Mouse (Mus musculus): ENCODE data around the gene Gm10413. TPM values are rescaled to one million over a fixed set of nuclear protein-coding genes. Genes with fewer than 3 reads are reported as not detected.
"Not testable (repeated sequence)": the region's sequence is repeated elsewhere in the genome, so short reads cannot be mapped to it uniquely, and the experiment has no call there.

Gm10413 gene
- polyA plus RNA-seq (2012; rRNA removed) = not detected in 2 replicates
- not detected in 2 replicates for polyA plus RNA-seq (2014; fragmentation: Nextera tagmentation; extraction: Ambion mirVana)

GRCm38 (mm10) chr14:3394793-3395192 lies at the start of gene Gm10413:
Gene Gm10413, plus strand, starts transcription at chr14:3395093.
- H3K27me3 ChIP-seq (ENCODE audit: control insufficient read depth, insufficient read depth, low read length); ATAC-seq (ENCODE audit: insufficient read depth): not testable (repeated sequence)
- no CpG with 5 or more reads among the region's 2 CpGs for WGBS (ENCODE audit: insufficient replicate concordance)

GRCm38 (mm10) chr14:3412314-3412713 lies 17.4 kb downstream of the Gm10413 start, which contains the start of gene Gm10409:
Gene Gm10409, plus strand, starts transcription at chr14:3412614.
- H3K9me3 ChIP-seq (ENCODE audit: control insufficient read depth, low read length); H3K4me1 ChIP-seq (replicated peaks; ENCODE audit: control insufficient read depth in 2 of 2, insufficient read depth in 2 of 2, low read length in 1 of 2); H3K27me3 ChIP-seq (ENCODE audit: control insufficient read depth, insufficient read depth, low read length); ATAC-seq (ENCODE audit: insufficient read depth); H3K36me3 ChIP-seq (replicated peaks; ENCODE audit: control insufficient read depth, insufficient read depth, low read depth); DNase-seq (ENCODE audit: low read depth in 3 of 3, low spot score in 3 of 3); H3K4me2 ChIP-seq (ENCODE audit: low read depth); H3K4me3 ChIP-seq (ENCODE audit: insufficient read depth in 1 of 2, low read depth in 2 of 2, low read length in 2 of 2); H3K9ac ChIP-seq (replicated peaks); H3K27ac ChIP-seq: not testable (repeated sequence)
- WGBS (ENCODE audit: insufficient replicate concordance) = no CpG with 5 or more reads among the region's 32 CpGs

More at GRCm38 (mm10) chr14:3394793-3395192, at the start of gene Gm10413:
- not testable (repeated sequence) for H3K27ac ChIP-seq; DNase-seq (ENCODE audit: low read depth in 3 of 3, low spot score in 3 of 3); H3K9ac ChIP-seq (replicated peaks); H3K4me2 ChIP-seq (ENCODE audit: low read depth); H3K4me3 ChIP-seq (ENCODE audit: insufficient read depth in 1 of 2, low read depth in 2 of 2, low read length in 2 of 2); H3K36me3 ChIP-seq (replicated peaks; ENCODE audit: control insufficient read depth, insufficient read depth, low read depth); H3K4me1 ChIP-seq (replicated peaks; ENCODE audit: control insufficient read depth in 2 of 2, insufficient read depth in 2 of 2, low read length in 1 of 2); H3K9me3 ChIP-seq (ENCODE audit: control insufficient read depth, low read length)

- not testable (repeated sequence) for H3K9ac ChIP-seq (replicated peaks); DNase-seq (ENCODE audit: low read depth in 3 of 3, low spot score in 3 of 3); H3K27ac ChIP-seq; H3K9me3 ChIP-seq (ENCODE audit: control insufficient read depth, low read length); H3K4me2 ChIP-seq (ENCODE audit: low read depth); H3K27me3 ChIP-seq (ENCODE audit: control insufficient read depth, insufficient read depth, low read length); H3K36me3 ChIP-seq (replicated peaks; ENCODE audit: control insufficient read depth, insufficient read depth, low read depth); ATAC-seq (ENCODE audit: insufficient read depth); H3K4me3 ChIP-seq (ENCODE audit: insufficient read depth in 1 of 2, low read depth in 2 of 2, low read length in 2 of 2); H3K4me1 ChIP-seq (replicated peaks; ENCODE audit: control insufficient read depth in 2 of 2, insufficient read depth in 2 of 2, low read length in 1 of 2)
- no CpG with 5 or more reads among the region's 2 CpGs for WGBS (ENCODE audit: insufficient replicate concordance)
Measured at GRCm38 (mm10) chr14:3427803-3428202, 32.9 kb downstream of the Gm10413 start, which contains the start of gene Gm3005. Gene Gm3005, plus strand, starts transcription at chr14:3428103.

GRCm38 (mm10) chr14:3449079-3449478 lies 54.2 kb downstream of the Gm10413 start, which contains the start of gene Gm10408:
Gene Gm10408, plus strand, starts transcription at chr14:3449379.
- not testable (repeated sequence) for H3K9me3 ChIP-seq (ENCODE audit: control insufficient read depth, low read length); H3K27ac ChIP-seq; DNase-seq (ENCODE audit: low read depth in 3 of 3, low spot score in 3 of 3); H3K4me2 ChIP-seq (ENCODE audit: low read depth); H3K9ac ChIP-seq (replicated peaks); H3K36me3 ChIP-seq (replicated peaks; ENCODE audit: control insufficient read depth, insufficient read depth, low read depth); H3K4me3 ChIP-seq (ENCODE audit: insufficient read depth in 1 of 2, low read depth in 2 of 2, low read length in 2 of 2); H3K27me3 ChIP-seq (ENCODE audit: control insufficient read depth, insufficient read depth, low read length); H3K4me1 ChIP-seq (replicated peaks; ENCODE audit: control insufficient read depth in 2 of 2, insufficient read depth in 2 of 2, low read length in 1 of 2); ATAC-seq (ENCODE audit: insufficient read depth)
- WGBS (ENCODE audit: insufficient replicate concordance) = no CpG with 5 or more reads among the region's 3 CpGs

Other genes starting within 250 kb of the Gm10413 start
- not detected in 2 replicates for gene Gm5795, start 206.8 kb upstream of the Gm10413 start, polyA plus RNA-seq (2012; rRNA removed)
- not detected in 2 replicates for gene Gm5795, start 206.8 kb upstream of the Gm10413 start, polyA plus RNA-seq (2014; fragmentation: Nextera tagmentation; extraction: Ambion mirVana)
- gene D830030K20Rik, start 186.6 kb upstream of the Gm10413 start, polyA plus RNA-seq (2012; rRNA removed) = 0.16 and 0.28 TPM in 2 replicates
- gene D830030K20Rik, start 186.6 kb upstream of the Gm10413 start, polyA plus RNA-seq (2014; fragmentation: Nextera tagmentation; extraction: Ambion mirVana) = 0.09 and 0.33 TPM in 2 replicates
- not detected in 2 replicates for gene Gm2956, start 62.5 kb upstream of the Gm10413 start, polyA plus RNA-seq (2012; rRNA removed)
- gene Gm2956, start 62.5 kb upstream of the Gm10413 start, polyA plus RNA-seq (2014; fragmentation: Nextera tagmentation; extraction: Ambion mirVana) = not detected in 2 replicates
- gene Gm10409, start 17.5 kb downstream of the Gm10413 start, polyA plus RNA-seq (2012; rRNA removed) = not detected in 2 replicates
- not detected in 2 replicates for gene Gm10409, start 17.5 kb downstream of the Gm10413 start, polyA plus RNA-seq (2014; fragmentation: Nextera tagmentation; extraction: Ambion mirVana)
- 0.04 TPM in 1 of 2 replicates, not detected in the other for gene Gm3005, start 33.0 kb downstream of the Gm10413 start, polyA plus RNA-seq (2012; rRNA removed)
- not detected in 2 replicates for gene Gm3005, start 33.0 kb downstream of the Gm10413 start, polyA plus RNA-seq (2014; fragmentation: Nextera tagmentation; extraction: Ambion mirVana)
- not detected in 2 replicates for gene Gm10408, start 54.3 kb downstream of the Gm10413 start, polyA plus RNA-seq (2012; rRNA removed)
- not detected in 2 replicates for gene Gm10408, start 54.3 kb downstream of the Gm10413 start, polyA plus RNA-seq (2014; fragmentation: Nextera tagmentation; extraction: Ambion mirVana)
- gene Gm3012, start 239.4 kb downstream of the Gm10413 start, polyA plus RNA-seq (2012; rRNA removed) = not detected in 2 replicates
- not detected in 2 replicates for gene Gm3012, start 239.4 kb downstream of the Gm10413 start, polyA plus RNA-seq (2014; fragmentation: Nextera tagmentation; extraction: Ambion mirVana)